8 mouse cellular contexts compared by ENCODE assay signal in the genomic region with DNA sequence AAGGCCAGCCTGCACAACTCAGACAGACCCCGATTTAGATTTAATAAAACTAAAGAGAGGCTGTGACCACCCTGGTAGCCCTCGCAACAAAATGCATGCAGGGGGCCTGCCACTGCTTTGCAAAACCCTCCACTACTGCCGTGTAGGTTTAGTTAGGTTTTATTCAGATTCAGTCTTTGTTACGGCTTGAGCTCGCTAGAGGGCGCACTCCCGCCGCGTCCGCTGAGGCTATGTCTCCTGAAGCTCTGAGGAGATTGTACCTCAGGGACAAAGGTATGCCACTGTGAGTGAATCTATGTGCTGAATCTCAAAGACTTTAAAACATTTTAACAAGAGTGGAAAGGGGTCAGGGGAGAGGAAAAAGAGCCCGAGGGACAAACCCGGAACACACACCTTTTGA. TPM values are rescaled to one million over a fixed set of nuclear protein-coding genes. Genes with fewer than 3 reads are reported as not detected.
DNase-seq lines count a peak whose midpoint lies in the region; ATAC-seq and TF ChIP-seq lines count a peak whose summit lies in the region.

No protein-coding gene starts in this region.

- no peak overlapping the region for H3K4me2 ChIP-seq in kidney, embryonic 16.5 days (replicated peaks; ENCODE audit: low read depth, low read length)
- H3K4me2 ChIP-seq in liver, embryonic 14.5 days (ENCODE audit: low read depth): no peak overlapping the region

- CTCF ChIA-PET in Patski (lab: Charles Lee): interaction anchor here (1.7 kb wide), 1 partner anchor 16 kb away, joined by 3 read pairs; no protein-coding TSS in a partner anchor

- no peak for TF ChIP-seq EP300 in liver, embryonic 14.5 days (IDR thresholded peaks at IDR 0.05; ENCODE audit: low read depth)

- WGBS in kidney, embryonic 16.5 days: 27% methylated on average over 12 of the region's 12 CpGs
- 11% methylated on average over 12 of the region's 12 CpGs for WGBS in liver, embryonic 14.5 days (ENCODE audit: insufficient replicate concordance)

- H3K27ac ChIP-seq in kidney, embryonic 16.5 days (ENCODE audit: low read length): no peak overlapping the region
- H3K27ac ChIP-seq in liver, embryonic 14.5 days: no peak overlapping the region

- POLR2A ChIA-PET in Patski (lab: Charles Lee): no interaction called here

- peak; percentile 51 for DNase-seq in kidney, adult 18-20 months
- DNase-seq in Patski (ENCODE audit: low read depth, low spot score): no peak
- DNase-seq in cerebellum, postnatal 36 days: peak; percentile 41 to 55
- DNase-seq in induced T-regulatory cell, adult 2 months (ENCODE audit: low read depth): peak; percentile 24
- DNase-seq in liver, embryonic 14.5 days (ENCODE audit: low read depth in 3 of 3, low spot score in 3 of 3): no peak
- DNase-seq in retina, postnatal 1 day: peak; percentile 51

- no peak for ATAC-seq in kidney, embryonic 16.5 days (ENCODE audit: low FRiP score, low TSS enrichment)
- peak; percentile 65 for ATAC-seq in Patski
- no peak for ATAC-seq in liver, embryonic 14.5 days (ENCODE audit: insufficient read depth)
- ATAC-seq in erythroblast, adult 5-6 weeks (replicated peaks; ENCODE audit: low FRiP score, poor library complexity, severe bottlenecking): no peak

- no peaks in the 10 kb centered on the region for H3K36me3 ChIP-seq in kidney, embryonic 16.5 days (ENCODE audit: insufficient read depth, low read length)
- H3K36me3 ChIP-seq in liver, embryonic 14.5 days (replicated peaks; ENCODE audit: control insufficient read depth, insufficient read depth, low read depth): no peaks in the 10 kb centered on the region

- in situ Hi-C loops in Patski (cut with MboI; ENCODE audit: low pct_unique_long_range_greater_than_20kb): no loop called here

- no peak overlapping the region for H3K4me3 ChIP-seq in kidney, embryonic 16.5 days (ENCODE audit: low read length)
- H3K4me3 ChIP-seq in liver, embryonic 14.5 days (ENCODE audit: insufficient read depth in 1 of 2, low read depth in 2 of 2, low read length in 2 of 2): no peak overlapping the region

- no peaks in the 10 kb centered on the region for H3K27me3 ChIP-seq in kidney, embryonic 16.5 days (ENCODE audit: insufficient read depth, low read length)
- H3K27me3 ChIP-seq in Patski: peaks cover 54% of the 10 kb centered on the region
- H3K27me3 ChIP-seq in liver, embryonic 14.5 days (ENCODE audit: control insufficient read depth, insufficient read depth, low read length): no peaks in the 10 kb centered on the region

- H3K9me3 ChIP-seq in kidney, embryonic 16.5 days (ENCODE audit: low read length): no peaks in the 10 kb centered on the region
- H3K9me3 ChIP-seq in liver, embryonic 14.5 days (ENCODE audit: control insufficient read depth, low read length): no peaks in the 10 kb centered on the region

- TF ChIP-seq CTCF in Patski (IDR thresholded peaks at IDR 0.05): peak; percentile 81
- TF ChIP-seq CTCF in liver, embryonic 14.5 days (IDR thresholded peaks at IDR 0.05; ENCODE audit: low read depth): peak; percentile 66

- H3K9ac ChIP-seq in kidney, embryonic 16.5 days (replicated peaks; ENCODE audit: low read length): no peak overlapping the region
- no peak overlapping the region for H3K9ac ChIP-seq in liver, embryonic 14.5 days (replicated peaks)

- no peaks in the 10 kb centered on the region for H3K4me1 ChIP-seq in kidney, embryonic 16.5 days (ENCODE audit: insufficient read depth, low read length)
- no peaks in the 10 kb centered on the region for H3K4me1 ChIP-seq in liver, embryonic 14.5 days (replicated peaks; ENCODE audit: control insufficient read depth in 2 of 2, insufficient read depth in 2 of 2, low read length in 1 of 2)

RNA-seq across cellular contexts. Expression of a gene that starts 0.7 kb away (rescaled TPM):
- polyA plus RNA-seq in kidney, embryonic 16.5 days (2015; fragmentation: Nextera tagmentation; extraction: Ambion mirVana): not detected in 2 replicates
- polyA plus RNA-seq in Patski (2021): not detected
- polyA plus RNA-seq in liver, embryonic 14.5 days (2012; rRNA removed): not detected in 2 replicates
- polyA plus RNA-seq in liver, embryonic 14.5 days (2014; fragmentation: Nextera tagmentation; extraction: Ambion mirVana): not detected in 2 replicates
- not detected in 2 replicates for total RNA-seq in erythroblast, adult 5-6 weeks (2015; ENCODE audit: low replicate concordance)
- total RNA-seq in erythroblast, adult 5-6 weeks (2017; ENCODE audit: low replicate concordance): not detected in 2 replicates

RNA-seq across cellular contexts. Expression of a gene that starts 18.0 kb away (rescaled TPM):
- not detected in 2 replicates for polyA plus RNA-seq in kidney, embryonic 16.5 days (2015; fragmentation: Nextera tagmentation; extraction: Ambion mirVana)
- not detected for polyA plus RNA-seq in Patski (2021)
- polyA plus RNA-seq in liver, embryonic 14.5 days (2012; rRNA removed): not detected in 2 replicates
- not detected in 2 replicates for polyA plus RNA-seq in liver, embryonic 14.5 days (2014; fragmentation: Nextera tagmentation; extraction: Ambion mirVana)
- not detected in 2 replicates for total RNA-seq in erythroblast, adult 5-6 weeks (2015; ENCODE audit: low replicate concordance)
- not detected in 2 replicates for total RNA-seq in erythroblast, adult 5-6 weeks (2017; ENCODE audit: low replicate concordance)

RNA-seq across cellular contexts. Expression of a gene that starts 26.5 kb away (rescaled TPM):
- not detected in 2 replicates for polyA plus RNA-seq in kidney, embryonic 16.5 days (2015; fragmentation: Nextera tagmentation; extraction: Ambion mirVana)
- polyA plus RNA-seq in Patski (2021): not detected
- not detected in 2 replicates for polyA plus RNA-seq in liver, embryonic 14.5 days (2012; rRNA removed)
- polyA plus RNA-seq in liver, embryonic 14.5 days (2014; fragmentation: Nextera tagmentation; extraction: Ambion mirVana): not detected in 2 replicates
- not detected in 2 replicates for total RNA-seq in erythroblast, adult 5-6 weeks (2015; ENCODE audit: low replicate concordance)
- not detected in 2 replicates for total RNA-seq in erythroblast, adult 5-6 weeks (2017; ENCODE audit: low replicate concordance)

RNA-seq across cellular contexts. Expression of a gene that starts 36.8 kb away (rescaled TPM):
- polyA plus RNA-seq in kidney, embryonic 16.5 days (2015; fragmentation: Nextera tagmentation; extraction: Ambion mirVana): not detected in 2 replicates
- polyA plus RNA-seq in Patski (2021): not detected
- not detected in 2 replicates for polyA plus RNA-seq in liver, embryonic 14.5 days (2012; rRNA removed)
- not detected in 2 replicates for polyA plus RNA-seq in liver, embryonic 14.5 days (2014; fragmentation: Nextera tagmentation; extraction: Ambion mirVana)
- not detected in 2 replicates for total RNA-seq in erythroblast, adult 5-6 weeks (2015; ENCODE audit: low replicate concordance)
- not detected in 2 replicates for total RNA-seq in erythroblast, adult 5-6 weeks (2017; ENCODE audit: low replicate concordance)

RNA-seq across cellular contexts. Expression of a gene that starts 41.3 kb away (rescaled TPM):
- polyA plus RNA-seq in kidney, embryonic 16.5 days (2015; fragmentation: Nextera tagmentation; extraction: Ambion mirVana): not detected in 2 replicates
- not detected for polyA plus RNA-seq in Patski (2021)
- polyA plus RNA-seq in liver, embryonic 14.5 days (2012; rRNA removed): not detected in 2 replicates
- not detected in 2 replicates for polyA plus RNA-seq in liver, embryonic 14.5 days (2014; fragmentation: Nextera tagmentation; extraction: Ambion mirVana)
- not detected in 2 replicates for total RNA-seq in erythroblast, adult 5-6 weeks (2015; ENCODE audit: low replicate concordance)
- not detected in 2 replicates for total RNA-seq in erythroblast, adult 5-6 weeks (2017; ENCODE audit: low replicate concordance)

Comparison
In these comparisons a context has a peak if more than half of its experiments do, and no peak if none do; other contexts are left out.
1. DNase-seq: peak in kidney, adult 18-20 months (single experiment), cerebellum, postnatal 36 days (2 of 2), induced T-regulatory cell, adult 2 months (single experiment) and retina, postnatal 1 day (single experiment); none in Patski (single experiment) and liver, embryonic 14.5 days (0 of 3).